Mouse (Mus musculus): Measurements from ENCODE around the gene Trim67.

Trim67 gene

GRCm38 (mm10) chr8:124872690-124873089 lies 79.8 kb downstream of the Trim67 start:
- in situ Hi-C loops (cut with MboI, MseI), result no loop called here

DNA sequence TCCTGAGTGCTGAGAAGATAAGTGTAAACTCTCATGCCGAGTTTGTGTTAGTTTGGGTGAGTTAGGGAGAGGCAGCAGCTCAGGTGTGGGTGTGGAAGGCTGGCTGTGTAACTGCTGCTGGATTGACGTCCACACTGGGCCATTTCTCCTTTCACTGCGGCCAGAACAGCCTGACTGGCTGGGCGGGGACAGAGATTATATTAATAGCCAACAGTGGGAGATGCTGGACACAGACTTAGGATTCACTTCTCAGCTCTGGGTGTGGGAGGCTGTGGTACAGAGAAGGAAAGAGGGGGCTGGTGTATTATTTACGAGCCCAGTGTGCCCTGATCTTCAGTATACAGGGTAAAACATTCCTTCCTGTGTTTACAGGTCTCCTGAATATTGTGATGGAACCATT lies 85.2 kb downstream of the Trim67 start:
- in situ Hi-C loops (cut with MboI, MseI), result no loop called here

DNA sequence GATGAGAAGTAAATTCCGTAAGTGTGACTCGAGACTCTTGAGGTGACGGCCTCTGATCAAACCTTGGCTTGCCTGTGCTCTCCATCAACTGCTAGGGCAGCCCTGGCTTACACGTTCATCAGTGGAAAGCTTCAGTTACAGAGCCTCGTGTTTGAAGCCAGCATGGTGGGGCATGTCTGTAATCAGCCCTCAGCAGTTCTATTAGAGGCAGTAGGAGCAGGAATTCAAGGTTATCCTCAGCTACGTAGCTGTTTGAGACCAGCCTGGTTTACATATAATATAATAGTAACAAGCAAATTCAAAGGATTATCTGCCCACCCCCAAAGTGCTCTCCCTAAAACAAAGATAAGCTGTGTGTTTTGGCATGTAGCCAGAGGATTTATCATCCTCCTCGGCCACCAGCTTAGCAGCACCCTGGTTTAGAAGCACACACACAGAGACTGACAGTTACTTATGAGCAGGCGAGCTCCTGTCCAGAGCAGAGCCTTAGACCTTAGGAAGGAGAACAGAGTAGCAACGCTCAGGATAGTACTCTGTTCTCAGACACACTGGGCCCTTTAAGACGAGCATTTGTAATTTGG lies 86.1 kb downstream of the Trim67 start:
- in situ Hi-C loops (cut with MboI, MseI), result no loop called here

Data from regulatory T cell (primary cell).